Mouse (Mus musculus) liver, adult 2 months (tissue): ENCODE data around the gene E030018B13Rik.

ENCODE experiments used
- CTCF ChIP-seq: fragments of 200-500 bp; IDR thresholded peaks from 2 replicates; pipeline ENCODE4 v1.5.1; 2011; ENCODE audit warnings: low read depth, low read length, control low read depth
- POLR2A ChIP-seq: fragments of 200-500 bp; IDR thresholded peaks from 2 replicates; pipeline ENCODE4 v1.6.1; 2011; ENCODE audit warnings: low read length, control low read depth; ENCODE audit not compliant: insufficient read depth; ENCODE audit errors: extremely low read depth

DNA sequence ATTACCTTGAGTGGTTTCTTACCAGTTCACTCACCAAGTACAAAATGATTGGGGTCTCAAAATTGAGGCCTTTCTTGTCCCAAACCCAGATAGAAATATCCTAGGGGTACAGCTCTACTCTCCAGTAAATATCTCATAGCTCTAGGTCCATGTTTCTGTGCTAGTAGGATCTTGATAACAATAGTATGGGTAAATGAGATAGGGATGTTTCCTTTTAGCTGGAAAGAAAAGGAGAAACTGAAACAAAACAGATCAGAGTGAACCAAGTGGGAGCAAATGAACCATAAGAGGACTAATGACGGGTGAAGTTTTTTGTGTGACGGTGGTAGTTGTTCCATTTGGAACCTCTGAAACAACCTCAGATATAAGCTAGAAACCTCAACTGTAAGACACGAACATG lies 24.4 kb downstream of the E030018B13Rik start:
- no peak for TF ChIP-seq CTCF
- TF ChIP-seq POLR2A = no peak
